Mouse (Mus musculus) spleen, adult 18-20 months (tissue): ENCODE data around the gene Trim7.
A peak's percentile ranks its signal among the peaks of the same experiment; 100 is the strongest.
"Not testable (repeated sequence)": the region's sequence is repeated elsewhere in the genome, so short reads cannot be mapped to it uniquely, and the experiment has no call there.

ENCODE experiments used
- DNase-seq, 2 experiments: peaks; one replicate each; pipeline ENCODE4 v3.0.0; 2022; ENCODE audit warnings: mixed read lengths in 2 of 2

The Trim7 gene

GRCm38 (mm10) chr11:48825979-48826751 lies at the start of gene Trim7, which contains the start of gene Gm12184:
Trim7 (plus strand) TSS chr11:48826140.
Gm12184 (minus strand) TSS chr11:48826655.
- DNase-seq, result not testable (repeated sequence)

- DNase-seq, result no peak
Measured at GRCm38 (mm10) chr11:48776664-48777063, 49.3 kb upstream of the Trim7 start.

- DNase-seq, result no peak
Measured at GRCm38 (mm10) chr11:48777303-48777702, 48.6 kb upstream of the Trim7 start.

- DNase-seq, result peak in 1 of 2 experiments; percentile 47
Measured at GRCm38 (mm10) chr11:48779450-48779849, 46.5 kb upstream of the Trim7 start.

GRCm38 (mm10) chr11:48782243-48782642 lies 43.7 kb upstream of the Trim7 start:
- DNase-seq, result no peak

GRCm38 (mm10) chr11:48787455-48788211 lies 38.3 kb upstream of the Trim7 start:
- peak; percentile 65 to 68 for DNase-seq

GRCm38 (mm10) chr11:48788311-48789089 lies 37.4 kb upstream of the Trim7 start:
- DNase-seq, result peak; percentile 54 to 77

- no peak for DNase-seq
Measured at GRCm38 (mm10) chr11:48789215-48789614, 36.7 kb upstream of the Trim7 start.

GRCm38 (mm10) chr11:48789973-48790823 lies 35.7 kb upstream of the Trim7 start:
- peak; percentile 69 to 89 for DNase-seq

GRCm38 (mm10) chr11:48790946-48791345 lies 35.0 kb upstream of the Trim7 start:
- DNase-seq, result no peak

- DNase-seq, result not testable (repeated sequence)
Measured at GRCm38 (mm10) chr11:48791894-48792293, 34.0 kb upstream of the Trim7 start.

GRCm38 (mm10) chr11:48793184-48793583 lies 32.8 kb upstream of the Trim7 start:
- no peak for DNase-seq

- DNase-seq, result peak in 1 of 2 experiments; percentile 46
Measured at GRCm38 (mm10) chr11:48795221-48795620, 30.7 kb upstream of the Trim7 start.

- no peak for DNase-seq
Measured at GRCm38 (mm10) chr11:48796290-48796689, 29.6 kb upstream of the Trim7 start.

- DNase-seq, result no peak
Measured at GRCm38 (mm10) chr11:48797287-48797686, 28.7 kb upstream of the Trim7 start.

- no peak for DNase-seq
Measured at GRCm38 (mm10) chr11:48798308-48798707, 27.6 kb upstream of the Trim7 start.

GRCm38 (mm10) chr11:48798984-48799920 lies 26.7 kb upstream of the Trim7 start:
- DNase-seq, result no peak

GRCm38 (mm10) chr11:48799921-48800701 lies 25.8 kb upstream of the Trim7 start, which contains the start of gene Rack1:
Rack1 (plus strand) TSS chr11:48800332.
- DNase-seq, result peak; percentile 76 to 82

- no peak for DNase-seq
Measured at GRCm38 (mm10) chr11:48801831-48802772, 23.8 kb upstream of the Trim7 start.
